ENCODE assay signal across 27 mouse cellular contexts in the genomic region with DNA sequence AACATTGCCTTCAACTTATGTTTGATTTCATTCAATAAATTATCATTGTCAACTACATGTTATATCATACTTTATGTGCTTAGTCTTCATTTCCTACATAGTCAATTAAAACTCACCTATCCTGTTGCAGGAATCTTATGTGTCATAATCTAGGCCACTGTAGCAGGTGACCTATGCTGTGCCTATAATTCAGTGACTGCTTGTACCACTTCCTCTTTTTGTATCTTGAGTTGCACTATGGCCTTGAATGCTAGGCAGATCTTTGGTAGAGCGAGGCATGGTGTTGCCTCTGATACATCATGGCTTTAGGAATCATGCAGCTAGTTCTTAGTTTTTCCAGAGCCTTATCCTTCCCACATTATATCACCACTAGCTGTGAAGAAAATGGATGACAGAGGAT.
A peak's percentile ranks its signal among the peaks of the same experiment; 100 is the strongest.
DNase-seq lines count a peak whose midpoint lies in the region; ATAC-seq and TF ChIP-seq lines count a peak whose summit lies in the region.
"Had no signal": no experiment of that assay in that cellular context is flagged by ENCODE, and none has a peak within 500 bp of the region (broad histone marks: within the 10 kb centered on the region; RNA-seq: fewer than 3 reads in every experiment).

No protein-coding gene starts in this region.

- no peak for TF ChIP-seq RAD21 in MEL (IDR thresholded peaks at IDR 0.05; ENCODE audit: low read depth, low read length)

- H3K4me2 ChIP-seq in midbrain, embryonic 14.5 days (ENCODE audit: low read length) = no peak overlapping the region
- H3K4me2 ChIP-seq: forebrain, embryonic 13.5 days; heart, embryonic 12.5 days; heart, embryonic 15.5 days; hindbrain, embryonic 14.5 days had no signal

- H3K27me3 ChIP-seq in MEL (ENCODE audit: control insufficient read depth in 1 of 2, insufficient read depth in 2 of 2, low read length in 2 of 2) = no peaks in the 10 kb centered on the region
- H3K27me3 ChIP-seq in midbrain, embryonic 14.5 days (ENCODE audit: control insufficient read depth, insufficient read depth, low read length) = no peaks in the 10 kb centered on the region
- H3K27me3 ChIP-seq: forebrain, embryonic 13.5 days; heart, embryonic 12.5 days; heart, embryonic 15.5 days had no signal

- H3K4me3 ChIP-seq in MEL (ENCODE audit: control insufficient read depth in 1 of 2, insufficient read depth in 1 of 2, low read depth in 2 of 2, low read length in 2 of 2) = no peak overlapping the region
- H3K4me3 ChIP-seq in midbrain, embryonic 14.5 days (replicated peaks; ENCODE audit: low read depth, low read length) = no peak overlapping the region
- H3K4me3 ChIP-seq: forebrain, embryonic 10.5 days; forebrain, embryonic 13.5 days; gastrocnemius, adult 2 months; heart, embryonic 12.5 days; heart, embryonic 15.5 days had no signal

- TF ChIP-seq CTCF in MEL (IDR thresholded peaks at IDR 0.05 in 2 of 3, conservative IDR thresholded peaks at IDR 0.05 in 1 of 3; ENCODE audit: control insufficient read depth in 1 of 3, insufficient read depth in 1 of 3, low read depth in 2 of 3, low read length in 3 of 3, poor library complexity in 1 of 3, severe bottlenecking in 1 of 3) = no peak

- WGBS in midbrain, embryonic 14.5 days = 86% methylated on average over 1 of the region's 1 CpGs

- no peaks in the 10 kb centered on the region for H3K36me3 ChIP-seq in MEL (ENCODE audit: control insufficient read depth in 1 of 2, insufficient read depth in 2 of 2, low read length in 2 of 2)
- H3K36me3 ChIP-seq in midbrain, embryonic 14.5 days (ENCODE audit: control insufficient read depth, insufficient read depth, low read length) = no peaks in the 10 kb centered on the region
- H3K36me3 ChIP-seq: forebrain, embryonic 10.5 days; heart, embryonic 12.5 days; heart, embryonic 15.5 days had no signal

- ATAC-seq in hematopoietic stem cell, adult 5-6 weeks (replicated peaks in 1 of 2; ENCODE audit: insufficient read depth in 1 of 2, low FRiP score in 2 of 2, low TSS enrichment in 1 of 2, low read depth in 1 of 2, poor library complexity in 2 of 2, severe bottlenecking in 2 of 2) = peak; percentile 64 to 76; a peak in 3 of 4 replicates
- no peak for ATAC-seq in midbrain, embryonic 14.5 days (ENCODE audit: low FRiP score, low TSS enrichment)
- ATAC-seq: activated CD4-positive, CD25-positive, alpha-beta regulatory T cell, adult 4 months; forebrain, embryonic 13.5 days; forebrain, embryonic 16.5 days; hindbrain, postnatal 0 days; inflammation-experienced regulatory T-cells, adult 6 months had no signal

- no peak for TF ChIP-seq EP300 in MEL (IDR thresholded peaks at IDR 0.05; ENCODE audit: low read depth in 1 of 2, low read length in 2 of 2)

- no peak overlapping the region for H3K27ac ChIP-seq in MEL (ENCODE audit: control insufficient read depth, low read depth, low read length)
- H3K27ac ChIP-seq in midbrain, embryonic 14.5 days (replicated peaks; ENCODE audit: low read depth, low read length) = no peak overlapping the region
- H3K27ac ChIP-seq: forebrain, embryonic 10.5 days; forebrain, embryonic 13.5 days; gastrocnemius, adult 2 months; heart, embryonic 15.5 days; hindbrain, embryonic 14.5 days; hindbrain, postnatal 0 days had no signal

- peak; percentile 1 for DNase-seq in A20 (ENCODE audit: low read depth, low spot score)
- DNase-seq in MEL (ENCODE audit: low read depth, low spot score) = peak; percentile 6
- no peak for DNase-seq in spleen, adult 12 weeks (ENCODE audit: low spot score)
- no peak for DNase-seq in lung, postnatal 36 days
- DNase-seq in midbrain, embryonic 14.5 days = no peak
- DNase-seq: adrenal gland, postnatal 10 days; adrenal gland, postnatal 36 days; cerebellum, adult 18-20 months; cerebellum, adult 9-10 months; cerebellum, postnatal 14 days; embryo, embryonic 11 days; gastrocnemius, adult 2 months; gastrocnemius, postnatal 14 days; heart, adult 18-20 months; heart, postnatal 10 days; heart, postnatal 36 days; kidney, adult 18-20 months had no signal

- H3K9me3 ChIP-seq in MEL (replicated peaks; ENCODE audit: insufficient read depth, low read length) = no peaks in the 10 kb centered on the region
- H3K9me3 ChIP-seq in midbrain, embryonic 14.5 days (ENCODE audit: control insufficient read depth, low read length) = no peaks in the 10 kb centered on the region
- H3K9me3 ChIP-seq: forebrain, embryonic 10.5 days; forebrain, embryonic 13.5 days; heart, embryonic 12.5 days; heart, embryonic 15.5 days had no signal

- no peak for TF ChIP-seq POLR2A in MEL (IDR thresholded peaks at IDR 0.05; ENCODE audit: control insufficient read depth in 1 of 2, insufficient read depth in 1 of 2, low read depth in 1 of 2, low read length in 2 of 2, poor library complexity in 1 of 2)

- no peaks in the 10 kb centered on the region for H3K79me2 ChIP-seq in MEL (ENCODE audit: control insufficient read depth, insufficient read depth, low read length, poor library complexity)

- H3K9ac ChIP-seq in MEL (ENCODE audit: control insufficient read depth, low read depth, low read length, poor library complexity, severe bottlenecking) = no peak overlapping the region
- no peak overlapping the region for H3K9ac ChIP-seq in midbrain, embryonic 14.5 days (replicated peaks; ENCODE audit: low read length)
- H3K9ac ChIP-seq: forebrain, embryonic 13.5 days; heart, embryonic 12.5 days; heart, embryonic 15.5 days; hindbrain, embryonic 14.5 days had no signal

- H3K4me1 ChIP-seq in MEL (ENCODE audit: control insufficient read depth in 1 of 2, insufficient read depth in 2 of 2, low read length in 2 of 2) = no peaks in the 10 kb centered on the region
- no peaks in the 10 kb centered on the region for H3K4me1 ChIP-seq in midbrain, embryonic 14.5 days (ENCODE audit: control insufficient read depth, insufficient read depth, low read length)
- H3K4me1 ChIP-seq: forebrain, embryonic 10.5 days; forebrain, embryonic 13.5 days; heart, embryonic 12.5 days; heart, embryonic 15.5 days had no signal

TF ChIP-seq in MEL, 35 proteins besides CTCF, POLR2A, EP300 and RAD21:
- TF ChIP-seq MXI1 (IDR thresholded peaks at IDR 0.05; ENCODE audit: low read depth, low read length) = no peak
- no peak for TF ChIP-seq MAFK (IDR thresholded peaks at IDR 0.05; ENCODE audit: borderline replicate concordance, low read depth, low read length)
- TF ChIP-seq USF2 (IDR thresholded peaks at IDR 0.05; ENCODE audit: borderline replicate concordance in 1 of 2, insufficient read depth in 1 of 2, low read depth in 1 of 2, low read length in 2 of 2) = no peak
- TF ChIP-seq MYB (IDR thresholded peaks at IDR 0.05; ENCODE audit: low read depth, low read length) = no peak
- TF ChIP-seq MEF2A (IDR thresholded peaks at IDR 0.05; ENCODE audit: extremely low read depth, insufficient replicate concordance, low read depth, low read length, poor library complexity, severe bottlenecking) = no peak
- no peak for TF ChIP-seq ZKSCAN1 (IDR thresholded peaks at IDR 0.05; ENCODE audit: low read depth, low read length)
- no peak for TF ChIP-seq TAL1 (IDR thresholded peaks at IDR 0.05; ENCODE audit: low read length)
- TF ChIP-seq POLR2AphosphoS5 (IDR thresholded peaks at IDR 0.05; ENCODE audit: borderline replicate concordance, low read depth, low read length) = no peak
- TF ChIP-seq CHD1 (IDR thresholded peaks at IDR 0.05; ENCODE audit: low read depth, low read length) = no peak

Comparison
In these comparisons a context has a peak if more than half of its experiments do, and no peak if none do; other contexts are left out.
1. DNase-seq: peak in A20 (single experiment) and MEL (single experiment); none in spleen, adult 12 weeks (single experiment), lung, postnatal 36 days (single experiment) and midbrain, embryonic 14.5 days (single experiment).